Mouse (Mus musculus) forebrain, embryonic 12.5 days (tissue): ENCODE measurements around the gene Stard13. TPM values are rescaled to one million over a fixed set of nuclear protein-coding genes. Genes with fewer than 3 reads are reported as not detected.

Experiments used
- ATAC-seq: fragments of 200-750 bp; cut with Nextera tagmentation; 2 replicates; pipeline ENCODE4 v1.8.0; 2017; ENCODE audit warnings: moderate TSS enrichment; ENCODE audit not compliant: low FRiP score
- H3K27ac ChIP-seq: fragments of 300-500 bp; sonication (generic); 2 replicates; pipeline ENCODE4 v1.5.1; 2016; ENCODE audit warnings: mild to moderate bottlenecking
- H3K27me3 ChIP-seq: fragments of 300-500 bp; sonication (generic); 2 replicates; pipeline ENCODE4 v1.6.1; 2016; ENCODE audit warnings: mild to moderate bottlenecking
- H3K36me3 ChIP-seq: fragments of 300-500 bp; sonication (generic); replicated peaks from 2 replicates; pipeline ENCODE4 v1.6.1; 2016; ENCODE audit warnings: mild to moderate bottlenecking
- H3K4me1 ChIP-seq: fragments of 300-500 bp; sonication (generic); 2 replicates; pipeline ENCODE4 v1.6.1; 2016
- H3K4me2 ChIP-seq: fragments of 300-500 bp; sonication (generic); 2 replicates; pipeline ENCODE4 v1.6.1; 2016; ENCODE audit warnings: mild to moderate bottlenecking, moderate library complexity
- H3K4me3 ChIP-seq: fragments of 300-500 bp; sonication (generic); replicated peaks from 2 replicates; pipeline ENCODE4 v1.5.1; 2016; ENCODE audit warnings: mild to moderate bottlenecking
- H3K9ac ChIP-seq: fragments of 300-500 bp; sonication (generic); 2 replicates; pipeline ENCODE4 v1.6.1; 2016; ENCODE audit warnings: mild to moderate bottlenecking
- H3K9me3 ChIP-seq: fragments of 300-500 bp; sonication (generic); 2 replicates; pipeline ENCODE4 v1.6.1; 2016
- WGBS: fragments of 180-500 bp; shearing (Covaris S2); methylation state at CpG from one replicate; pipeline ENCODE4 v1.1.7; 2016; 5-methylcytosine and 5-hydroxymethylcytosine counted together
- polyA plus RNA-seq: library from polyadenylated mRNA; unstranded; fragments of >200 nt; fragmentation: Nextera tagmentation; extraction: Ambion mirVana; gene quantifications from 2 replicates; pipeline ENCODE4 v1.2.1, GENCODE M21; 2016

Gene Stard13
- polyA plus RNA-seq, 1 experiment from 2014 or later: 3.6 TPM

DNA sequence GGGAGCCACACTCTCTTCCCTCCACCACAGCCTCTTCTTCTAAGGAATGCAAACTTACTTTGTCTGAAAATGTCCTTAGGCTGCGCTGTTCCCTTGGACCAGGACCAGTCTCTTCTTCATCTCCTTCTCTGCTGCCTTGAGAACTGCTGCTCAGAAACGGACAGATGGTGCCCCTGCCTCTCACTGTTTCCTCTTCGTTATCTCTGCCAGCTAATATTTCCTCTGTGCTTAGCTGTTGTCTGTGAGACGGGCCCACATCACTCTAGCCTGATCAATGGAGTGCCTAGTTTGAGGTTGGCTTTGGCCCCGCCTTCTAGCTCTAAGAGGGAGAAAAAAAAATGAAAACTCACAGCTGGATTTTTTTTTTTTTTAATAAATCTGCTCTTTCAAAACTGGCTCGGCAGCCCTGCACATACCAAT, 106.3 kb downstream of the Stard13 start:
- Histone ChIP-seq H3K4me3 (no peak overlapping the region), H3K27ac (no peak overlapping the region), H3K36me3 (no peaks in the 10 kb centered on the region), H3K4me1 (no peaks in the 10 kb centered on the region), H3K4me2 (no peak overlapping the region), H3K9ac (no peak overlapping the region), H3K27me3 (no peaks in the 10 kb centered on the region), H3K9me3 (no peaks in the 10 kb centered on the region)
- ATAC-seq: no peak
- WGBS: 59% methylated on average over 6 of the region's 6 CpGs

DNA sequence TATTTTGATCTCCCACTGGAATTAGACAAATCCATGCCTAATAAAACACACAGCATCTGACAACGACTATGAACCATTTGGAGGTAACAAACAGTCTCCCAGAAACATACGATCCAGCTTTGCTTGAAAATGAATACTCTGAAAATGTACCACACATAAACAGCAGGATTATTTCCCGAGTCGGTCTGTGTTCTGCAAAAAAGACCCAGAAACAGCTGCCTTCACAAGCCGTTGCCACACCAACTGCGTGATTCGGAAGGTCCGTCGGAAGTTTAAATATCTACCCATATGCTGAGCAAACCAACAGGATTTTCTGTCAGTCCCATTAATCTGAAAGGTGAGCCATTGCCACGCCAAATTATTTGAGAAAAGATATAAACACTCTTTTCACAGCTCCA, 107.0 kb downstream of the Stard13 start:
- ATAC-seq: no peak
- 85% methylated on average over 10 of the region's 10 CpGs for WGBS
- no peak overlapping the region for H3K4me3 ChIP-seq
- no peak overlapping the region for H3K27ac ChIP-seq
- H3K9me3 ChIP-seq: no peaks in the 10 kb centered on the region
- H3K27me3 ChIP-seq: no peaks in the 10 kb centered on the region
- H3K4me1 ChIP-seq: no peaks in the 10 kb centered on the region
- no peaks in the 10 kb centered on the region for H3K36me3 ChIP-seq
- no peak overlapping the region for H3K4me2 ChIP-seq
- H3K9ac ChIP-seq: no peak overlapping the region

DNA sequence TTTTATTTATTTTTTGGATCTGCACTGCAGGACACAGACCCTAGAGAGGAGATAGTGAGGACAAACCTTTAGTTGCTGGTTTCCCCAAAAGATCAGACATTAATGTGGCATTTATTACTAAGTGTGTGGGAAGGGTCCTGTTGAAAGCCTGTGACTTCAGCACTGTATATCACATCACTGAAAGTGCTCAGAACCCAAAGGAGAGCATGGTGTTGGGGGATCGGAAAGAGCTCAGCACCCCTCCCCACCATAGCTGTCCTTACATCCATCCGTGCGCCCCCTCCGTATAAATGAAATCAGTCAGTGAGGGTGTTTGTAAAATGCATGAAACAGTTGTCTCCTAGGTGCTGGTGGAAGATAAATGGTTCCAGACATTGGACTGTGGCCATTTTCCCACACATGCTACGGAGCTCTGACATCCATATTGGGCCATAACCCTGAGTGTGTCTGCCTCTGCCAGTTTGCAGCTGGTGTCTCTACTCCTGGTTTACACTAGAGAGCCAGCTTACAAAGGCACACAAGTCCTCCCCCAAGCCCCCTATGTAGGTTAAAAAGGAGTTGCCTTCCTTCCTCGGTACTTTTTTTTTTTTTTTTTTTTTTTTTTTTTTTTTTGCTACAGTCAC, 107.5 kb downstream of the Stard13 start:
- Histone ChIP-seq H3K27me3 (no peaks in the 10 kb centered on the region), H3K9ac (no peak overlapping the region), H3K27ac (no peak overlapping the region), H3K4me2 (no peak overlapping the region), H3K4me3 (no peak overlapping the region), H3K9me3 (no peaks in the 10 kb centered on the region), H3K36me3 (no peaks in the 10 kb centered on the region), H3K4me1 (no peaks in the 10 kb centered on the region)
- ATAC-seq: no peak
- 79% methylated on average over 6 of the region's 6 CpGs for WGBS

DNA sequence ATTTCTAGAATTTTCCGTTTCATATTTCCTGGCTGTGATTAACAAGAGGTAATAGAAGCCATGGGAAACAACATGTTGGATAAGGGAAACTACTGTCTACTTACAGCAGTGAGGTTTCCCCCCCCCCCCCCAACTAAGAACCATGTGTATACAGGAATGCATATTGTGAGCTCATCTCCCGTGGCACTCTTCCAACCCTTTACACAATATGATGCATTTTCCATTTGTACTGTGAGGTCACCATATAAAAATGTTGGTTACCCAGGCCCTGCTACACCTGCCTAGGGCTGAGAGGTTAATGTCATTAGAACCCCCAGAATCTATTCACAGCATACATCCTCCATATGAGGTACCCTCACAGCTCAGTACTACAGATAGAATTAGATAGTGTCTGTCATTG, 115.8 kb downstream of the Stard13 start:
- no peak overlapping the region for H3K4me2 ChIP-seq
- H3K27ac ChIP-seq: no peak overlapping the region
- no peak overlapping the region for H3K4me3 ChIP-seq
- H3K36me3 ChIP-seq: no peaks in the 10 kb centered on the region
- no peak overlapping the region for H3K9ac ChIP-seq
- H3K9me3 ChIP-seq: no peaks in the 10 kb centered on the region
- no peak for ATAC-seq
- H3K4me1 ChIP-seq: no peaks in the 10 kb centered on the region
- WGBS: 88% methylated on average over 2 of the region's 2 CpGs
- H3K27me3 ChIP-seq: no peaks in the 10 kb centered on the region

DNA sequence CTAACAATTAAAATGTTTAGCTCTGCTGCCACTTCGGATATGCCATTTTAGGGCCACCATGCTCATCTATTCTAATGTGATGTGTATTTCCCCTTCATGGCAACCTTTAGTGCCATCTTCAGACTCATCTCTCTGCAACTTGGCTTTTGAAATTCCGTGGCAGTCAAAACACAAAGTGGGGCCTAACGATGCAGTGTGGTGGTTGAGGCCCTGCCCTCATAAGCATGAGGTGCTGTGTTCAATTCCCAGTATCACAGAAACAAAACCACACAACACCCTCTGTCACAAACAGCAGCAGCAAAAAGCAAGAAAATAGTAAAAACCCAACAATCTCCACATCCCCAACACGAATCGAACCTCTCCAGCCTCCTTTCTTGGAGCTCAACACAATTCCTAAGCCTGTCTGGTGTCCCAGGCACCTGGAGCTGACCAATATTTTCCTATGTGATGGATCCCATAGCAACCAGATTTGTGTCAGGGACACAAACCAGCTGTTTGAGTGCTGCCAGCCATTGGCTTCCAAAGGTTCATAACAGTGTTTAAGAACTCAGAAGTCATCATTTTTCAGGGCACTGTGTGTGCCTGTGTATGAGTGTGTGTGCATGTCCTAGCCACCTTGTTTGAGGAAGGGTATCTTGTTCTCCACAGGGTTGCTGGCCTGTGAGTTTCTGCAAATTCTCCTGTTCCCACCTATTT, 117.3 kb downstream of the Stard13 start:
- Histone ChIP-seq H3K9ac (no peak overlapping the region), H3K36me3 (no peaks in the 10 kb centered on the region), H3K4me3 (no peak overlapping the region), H3K27ac (no peak overlapping the region), H3K4me2 (no peak overlapping the region), H3K27me3 (no peaks in the 10 kb centered on the region), H3K9me3 (no peaks in the 10 kb centered on the region), H3K4me1 (no peaks in the 10 kb centered on the region)
- 90% methylated on average over 5 of the region's 5 CpGs for WGBS
- ATAC-seq: no peak

DNA sequence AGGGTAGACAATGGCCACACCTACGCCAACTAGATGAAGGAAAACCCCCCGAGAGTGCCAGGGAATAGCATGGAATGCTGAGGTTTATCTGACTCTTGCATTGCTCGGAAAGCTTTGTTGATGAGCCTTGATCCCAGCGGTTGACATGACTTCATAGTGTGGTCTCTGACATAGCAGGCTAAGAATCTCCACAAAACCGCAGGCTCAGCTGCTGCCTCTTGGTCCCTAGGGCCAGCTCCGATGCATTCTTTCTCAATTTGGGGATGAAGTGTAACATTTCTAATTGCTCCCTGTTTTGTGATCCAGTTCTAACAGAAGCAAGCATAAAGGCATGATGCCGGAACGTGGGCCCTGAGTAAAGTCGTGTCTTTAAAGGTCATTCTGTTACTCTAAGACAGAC, 120.9 kb downstream of the Stard13 start:
- Histone ChIP-seq H3K9ac (no peak overlapping the region), H3K4me2 (no peak overlapping the region), H3K9me3 (no peaks in the 10 kb centered on the region), H3K4me1 (no peaks in the 10 kb centered on the region), H3K27me3 (no peaks in the 10 kb centered on the region), H3K27ac (no peak overlapping the region), H3K4me3 (no peak overlapping the region), H3K36me3 (no peaks in the 10 kb centered on the region)
- no peak for ATAC-seq
- WGBS: 89% methylated on average over 9 of the region's 9 CpGs

DNA sequence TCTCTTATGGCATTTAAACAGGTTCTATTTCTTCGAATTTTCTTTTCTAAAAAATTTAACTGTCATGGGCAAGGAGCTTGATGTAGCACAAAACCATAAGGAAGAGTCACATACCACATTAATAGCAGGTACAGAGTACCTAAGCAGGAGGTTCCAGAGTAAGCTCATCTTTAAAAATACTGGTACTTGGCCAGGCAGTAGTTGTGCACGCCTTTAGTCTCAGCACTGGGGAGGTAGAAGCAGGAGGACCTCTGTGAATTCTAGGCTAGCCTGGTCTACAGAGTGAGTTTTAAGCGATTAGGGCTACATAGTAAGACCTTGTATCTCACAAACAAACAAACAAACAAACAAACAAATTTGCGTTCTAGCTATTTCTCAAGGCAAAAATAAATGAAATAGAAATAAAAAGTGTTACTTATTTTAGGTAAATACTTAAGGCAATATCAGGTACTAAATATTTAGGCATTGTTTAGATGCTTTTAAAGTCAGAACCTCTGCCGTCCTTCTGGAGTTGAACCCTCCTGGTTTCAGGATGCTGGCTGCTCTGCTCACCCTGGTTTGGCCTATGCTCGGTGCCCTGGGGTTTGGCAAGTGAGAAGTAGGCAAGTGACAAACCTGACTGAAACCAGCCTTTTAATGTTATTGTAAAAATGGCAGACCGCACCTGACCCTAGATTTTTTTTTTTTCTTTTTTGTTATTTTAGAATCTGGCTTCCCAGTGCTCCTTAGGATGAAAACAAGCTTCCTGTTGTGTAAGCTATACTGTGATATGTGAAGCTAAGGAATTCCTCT, 122.4 kb downstream of the Stard13 start:
- ATAC-seq: no peak
- H3K36me3 ChIP-seq: no peaks in the 10 kb centered on the region
- WGBS: 90% methylated on average over 7 of the region's 7 CpGs
- H3K27me3 ChIP-seq: no peaks in the 10 kb centered on the region
- H3K4me2 ChIP-seq: no peak overlapping the region
- H3K9me3 ChIP-seq: no peaks in the 10 kb centered on the region
- H3K9ac ChIP-seq: no peak overlapping the region
- no peak overlapping the region for H3K27ac ChIP-seq
- H3K4me3 ChIP-seq: no peak overlapping the region
- no peaks in the 10 kb centered on the region for H3K4me1 ChIP-seq

DNA sequence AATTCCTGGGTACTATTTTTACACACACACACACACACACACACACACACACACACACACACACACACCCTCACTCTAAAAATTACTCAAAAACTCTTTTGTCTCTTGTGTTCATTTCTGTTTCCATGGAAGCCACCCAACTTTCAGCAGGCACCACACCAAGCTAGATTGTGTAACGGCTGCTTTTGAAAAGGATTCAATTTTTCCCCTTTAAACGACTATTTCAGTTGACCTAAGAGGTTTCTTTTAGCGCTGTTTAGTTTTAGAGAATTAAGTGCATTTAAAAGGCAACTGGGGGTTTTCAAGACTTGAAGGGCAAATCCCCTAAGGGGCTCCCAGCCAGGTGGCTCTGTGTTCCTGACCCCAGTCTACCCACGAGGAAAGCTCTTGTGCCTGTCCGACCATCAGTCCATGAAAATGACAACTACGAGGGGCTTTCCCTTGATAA, 123.2 kb downstream of the Stard13 start:
- Histone ChIP-seq H3K4me3 (no peak overlapping the region), H3K9ac (no peak overlapping the region), H3K27ac (no peak overlapping the region), H3K4me1 (no peaks in the 10 kb centered on the region), H3K4me2 (no peak overlapping the region), H3K36me3 (no peaks in the 10 kb centered on the region), H3K9me3 (no peaks in the 10 kb centered on the region), H3K27me3 (no peaks in the 10 kb centered on the region)
- ATAC-seq: no peak
- WGBS: 35% methylated on average over 6 of the region's 6 CpGs

DNA sequence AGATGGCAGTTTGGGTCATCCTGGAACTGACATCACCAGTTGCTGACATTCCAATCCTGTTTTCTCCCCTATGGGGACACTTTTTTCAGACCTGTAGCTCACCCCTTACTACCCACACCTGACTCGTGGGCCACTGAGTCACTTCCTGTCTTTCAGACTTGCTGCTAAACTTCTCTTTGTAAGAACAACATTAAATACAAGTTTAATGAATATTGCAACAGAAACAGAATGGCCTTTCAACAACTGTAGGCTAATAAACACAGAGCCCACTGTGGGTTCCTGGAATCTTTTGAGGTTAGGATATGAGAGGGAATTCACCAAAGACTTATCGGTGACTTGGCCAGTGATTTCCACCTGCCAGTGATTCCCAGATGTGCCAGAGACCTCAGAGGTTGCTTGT, 123.8 kb downstream of the Stard13 start:
- no peak for ATAC-seq
- Histone ChIP-seq H3K9me3 (no peaks in the 10 kb centered on the region), H3K4me1 (no peaks in the 10 kb centered on the region), H3K4me2 (no peak overlapping the region), H3K4me3 (no peak overlapping the region), H3K27me3 (no peaks in the 10 kb centered on the region), H3K27ac (no peak overlapping the region), H3K9ac (no peak overlapping the region), H3K36me3 (no peaks in the 10 kb centered on the region)
- WGBS: 86% methylated on average over 2 of the region's 2 CpGs

DNA sequence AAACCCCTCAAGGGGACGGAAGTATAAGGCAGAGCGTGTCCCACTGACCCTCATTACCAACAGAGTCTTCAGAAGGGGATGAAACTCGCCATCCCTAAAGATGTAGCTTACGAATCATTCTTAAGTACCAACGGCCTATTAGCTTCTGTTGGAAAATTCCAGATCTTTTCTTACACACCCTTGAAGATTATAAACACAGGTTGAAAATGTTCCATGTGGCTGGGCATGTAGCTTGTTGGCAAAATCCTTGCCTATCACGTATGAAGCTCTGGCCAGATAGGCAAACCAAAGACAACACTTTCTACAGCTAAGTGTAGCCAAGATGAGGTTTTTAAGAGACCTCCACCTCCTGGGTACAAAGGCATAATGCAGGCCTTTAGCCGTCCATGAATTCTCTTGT, 124.7 kb downstream of the Stard13 start:
- ATAC-seq: no peak
- no peaks in the 10 kb centered on the region for H3K36me3 ChIP-seq
- WGBS: 89% methylated on average over 7 of the region's 7 CpGs
- no peak overlapping the region for H3K4me2 ChIP-seq
- no peak overlapping the region for H3K9ac ChIP-seq
- 0 out of 2 replicates have a peak, but pooled peaks cover 4% of the 10 kb centered on the region for H3K4me1 ChIP-seq
- H3K27me3 ChIP-seq: no peaks in the 10 kb centered on the region
- no peak overlapping the region for H3K4me3 ChIP-seq
- no peaks in the 10 kb centered on the region for H3K9me3 ChIP-seq
- H3K27ac ChIP-seq: no peak overlapping the region

DNA sequence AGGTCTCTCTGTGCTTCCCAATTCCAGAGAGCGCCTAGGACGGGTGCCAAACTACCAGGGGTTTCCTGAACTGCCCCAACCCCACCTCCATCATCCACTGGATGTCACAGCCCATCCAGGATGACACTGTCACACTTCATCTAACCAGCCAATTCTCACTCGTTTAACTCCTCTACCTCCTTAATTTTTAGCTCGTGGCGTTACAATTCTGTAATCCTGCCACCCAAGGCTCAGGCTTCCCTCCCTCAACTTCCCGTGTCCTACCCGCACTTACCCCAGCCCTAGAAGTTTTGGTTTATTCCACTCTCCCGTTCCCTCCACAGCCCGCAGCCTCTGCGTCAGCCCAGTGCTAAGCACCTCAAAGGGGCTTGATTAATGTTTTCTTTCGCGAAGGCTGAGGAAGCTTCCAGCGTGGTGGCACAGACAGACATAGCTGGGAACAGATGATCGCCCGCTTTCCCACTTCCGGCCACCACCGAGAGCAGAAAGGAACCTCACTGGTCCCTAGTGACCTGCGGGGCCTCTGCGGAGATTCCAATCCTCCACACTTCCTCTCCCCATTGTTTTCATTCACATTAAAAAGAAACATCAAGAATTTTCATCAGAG, 125.2 kb downstream of the Stard13 start:
- no peak overlapping the region for H3K9ac ChIP-seq
- no peak overlapping the region for H3K4me3 ChIP-seq
- no peak overlapping the region for H3K27ac ChIP-seq
- ATAC-seq: no peak
- no peaks in the 10 kb centered on the region for H3K9me3 ChIP-seq
- no peaks in the 10 kb centered on the region for H3K36me3 ChIP-seq
- H3K4me2 ChIP-seq: no peak overlapping the region
- no peaks in the 10 kb centered on the region for H3K27me3 ChIP-seq
- 0 out of 2 replicates have a peak, but pooled peaks cover 4% of the 10 kb centered on the region for H3K4me1 ChIP-seq
- 80% methylated on average over 19 of the region's 19 CpGs for WGBS

DNA sequence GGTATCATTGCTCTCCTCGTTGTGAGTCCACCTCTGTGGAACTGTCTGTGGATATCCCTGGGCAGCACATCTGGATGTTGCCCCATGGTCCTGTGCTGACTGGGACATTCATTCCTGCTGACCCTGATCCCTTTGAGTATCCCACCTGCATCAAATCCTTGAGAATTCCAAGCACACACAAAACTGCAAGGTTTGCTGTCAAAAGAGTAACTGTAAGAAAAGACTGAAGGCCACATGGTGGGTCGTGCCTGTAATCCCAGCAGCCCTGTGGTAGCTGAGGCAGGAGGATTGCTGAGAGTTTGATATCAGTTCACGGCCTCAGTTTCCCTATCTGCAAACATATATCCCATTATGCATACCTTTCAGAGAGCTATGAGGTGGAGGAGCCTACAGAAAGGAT, 126.8 kb downstream of the Stard13 start:
- 88% methylated on average over 3 of the region's 3 CpGs for WGBS
- 0 out of 2 replicates have a peak, but pooled peaks cover 4% of the 10 kb centered on the region for H3K4me1 ChIP-seq
- H3K9ac ChIP-seq: no peak overlapping the region
- ATAC-seq: no peak
- H3K4me3 ChIP-seq: no peak overlapping the region
- no peaks in the 10 kb centered on the region for H3K27me3 ChIP-seq
- no peaks in the 10 kb centered on the region for H3K36me3 ChIP-seq
- no peak overlapping the region for H3K27ac ChIP-seq
- no peaks in the 10 kb centered on the region for H3K9me3 ChIP-seq
- no peak overlapping the region for H3K4me2 ChIP-seq
